Mouse (Mus musculus) cerebellum, adult 2 months (tissue): ENCODE measurements around the gene St3gal5. TPM values are rescaled to one million over a fixed set of nuclear protein-coding genes. Genes with fewer than 3 reads are reported as not detected.

Experiments
- DNase-seq, 2 experiments: peaks; one replicate each; pipeline ENCODE4 v3.0.0; 2021
- H3K27ac ChIP-seq: fragments of 200-500 bp; 2 replicates; pipeline ENCODE4 v1.5.1; 2012; ENCODE audit warnings: low read length, control low read depth, inconsistent platforms; ENCODE audit not compliant: insufficient read depth
- H3K27me3 ChIP-seq: fragments of 200-500 bp; 2 replicates; pipeline ENCODE4 v1.6.1; 2012; ENCODE audit warnings: inconsistent platforms, mild to moderate bottlenecking, low read length, moderate library complexity; ENCODE audit not compliant: control insufficient read depth, insufficient read depth
- H3K4me1 ChIP-seq: fragments of 200-500 bp; 2 replicates; pipeline ENCODE4 v1.6.1; 2011; ENCODE audit warnings: low read length; ENCODE audit not compliant: control insufficient read depth, insufficient read depth
- H3K4me3 ChIP-seq: fragments of 200-500 bp; replicated peaks from 2 replicates; pipeline ENCODE3; 2011; ENCODE audit warnings: mild to moderate bottlenecking, low read depth, low read length, control low read depth; ENCODE audit not compliant: insufficient read depth
- CTCF ChIP-seq: fragments of 200-500 bp; IDR thresholded peaks from 2 replicates; pipeline ENCODE4 v1.5.1; 2011; ENCODE audit warnings: low read depth, mild to moderate bottlenecking, control low read depth, low read length, moderate library complexity, borderline replicate concordance; ENCODE audit not compliant: insufficient read depth
- POLR2A ChIP-seq: fragments of 200-500 bp; IDR thresholded peaks from 2 replicates; pipeline ENCODE4 v1.6.1; 2011; ENCODE audit warnings: low read length, control low read depth, borderline replicate concordance; ENCODE audit not compliant: insufficient read depth
- WGBS: fragments of 180-500 bp; shearing (Covaris S2); methylation state at CpG from one replicate; pipeline ENCODE4 v1.1.7; 2018; 5-methylcytosine and 5-hydroxymethylcytosine counted together
- polyA plus RNA-seq: library from polyadenylated mRNA; depleted of rRNA; stranded (reverse); fragments of >200 nt; gene quantifications from 2 replicates; pipeline ENCODE4 v1.2.3, GENCODE M21; 2012

Gene St3gal5
- polyA plus RNA-seq, 1 experiment = 129 TPM

DNA sequence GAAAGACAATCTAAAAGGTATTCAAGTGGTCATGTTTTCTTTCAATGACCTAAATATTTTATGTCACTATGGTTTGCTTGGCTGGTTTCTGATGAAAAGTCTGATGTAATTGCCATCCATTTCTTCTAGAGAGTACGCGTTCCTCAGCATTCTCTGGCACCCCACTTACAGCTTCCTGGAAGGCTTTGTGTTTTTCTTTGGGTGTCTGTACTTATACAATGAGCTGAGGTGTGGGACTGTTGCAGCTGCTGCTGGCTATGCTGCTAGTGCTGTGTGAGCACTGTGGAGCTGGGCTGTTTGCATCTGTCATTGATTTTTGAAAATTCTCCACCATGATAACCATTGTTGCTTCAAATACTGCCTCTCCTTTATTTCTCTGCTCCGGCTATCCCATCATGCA is 81.6 kb downstream of the St3gal5 start:
- H3K27me3 ChIP-seq = no peaks in the 10 kb centered on the region
- no peak overlapping the region for H3K27ac ChIP-seq
- H3K4me1 ChIP-seq = no peaks in the 10 kb centered on the region
- no peak for DNase-seq
- no peak overlapping the region for H3K4me3 ChIP-seq
- TF ChIP-seq CTCF = no peak
- TF ChIP-seq POLR2A = no peak
- 89% methylated on average over 3 of the region's 3 CpGs for WGBS

DNA sequence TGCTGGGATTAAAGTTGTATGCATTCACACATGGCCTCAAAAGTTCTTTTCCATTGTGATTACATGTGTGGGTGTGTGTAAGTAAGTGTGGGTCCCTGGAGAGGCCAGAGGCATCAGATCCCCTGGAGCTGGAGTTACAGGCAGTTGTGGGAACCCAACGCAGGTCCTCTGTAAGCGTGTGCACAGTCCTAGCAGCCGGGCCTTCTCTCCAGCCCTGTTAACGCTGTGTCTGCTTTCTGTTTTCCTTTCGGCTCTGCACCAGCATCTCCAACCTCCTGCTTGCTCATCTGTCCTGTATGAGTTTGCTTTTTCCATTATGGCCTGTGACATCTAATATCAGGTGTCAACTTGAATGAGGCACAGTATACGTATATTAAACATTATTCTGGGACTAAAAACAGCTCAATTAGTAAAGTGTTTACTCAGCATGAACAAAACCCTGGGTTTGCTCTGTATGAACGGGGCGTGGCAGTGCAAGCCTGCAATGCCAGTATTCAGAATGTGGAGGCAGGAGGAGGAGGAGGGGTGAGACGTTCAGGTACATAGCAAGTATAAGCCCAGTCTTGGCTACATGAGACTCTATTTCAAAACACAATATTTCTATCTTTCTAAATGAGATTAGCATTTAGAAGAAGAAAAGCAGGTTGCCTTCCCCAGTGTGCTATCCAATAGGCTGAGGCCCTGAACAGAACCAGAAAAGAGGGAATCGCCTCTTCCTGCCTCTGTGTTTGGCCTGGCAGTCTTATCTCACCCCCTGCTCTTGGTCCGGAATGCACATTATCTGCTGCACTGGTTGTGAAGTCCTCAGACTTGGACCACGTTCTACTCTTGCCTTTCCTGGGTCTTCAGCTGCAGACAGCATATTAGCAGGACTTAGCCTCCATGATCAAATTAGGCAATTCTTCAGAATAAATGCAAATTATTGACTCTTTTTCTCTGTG is 82.4 kb downstream of the St3gal5 start:
- Histone ChIP-seq H3K27ac (no peak overlapping the region), H3K4me3 (no peak overlapping the region), H3K4me1 (no peaks in the 10 kb centered on the region), H3K27me3 (no peaks in the 10 kb centered on the region)
- TF ChIP-seq POLR2A (no peak), CTCF (no peak)
- WGBS = 86% methylated on average over 12 of the region's 12 CpGs
- DNase-seq = no peak

DNA sequence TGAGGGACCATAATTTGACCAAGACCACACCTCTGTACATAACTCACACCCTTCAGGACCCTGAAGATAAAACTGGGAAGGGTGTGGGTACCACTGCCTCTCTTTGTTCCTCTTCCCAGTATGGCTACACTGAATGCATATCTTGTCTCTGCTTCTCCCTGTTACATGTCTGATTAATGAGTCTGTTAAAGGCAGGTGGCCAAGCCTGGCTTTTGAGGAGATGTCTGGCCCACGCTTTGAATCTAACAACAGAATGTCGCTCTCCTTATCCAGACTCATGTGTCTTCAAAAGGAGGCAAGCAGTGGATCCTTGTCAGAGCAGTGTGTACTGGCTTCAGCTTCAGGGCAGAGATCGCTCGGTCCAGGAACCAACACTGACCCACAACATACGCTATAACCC is 87.2 kb downstream of the St3gal5 start:
- Histone ChIP-seq H3K4me3 (no peak overlapping the region), H3K27ac (no peak overlapping the region), H3K4me1 (no peaks in the 10 kb centered on the region), H3K27me3 (no peaks in the 10 kb centered on the region)
- DNase-seq = no peak
- no peak for TF ChIP-seq CTCF
- no peak for TF ChIP-seq POLR2A
- WGBS = 92% methylated on average over 5 of the region's 5 CpGs

DNA sequence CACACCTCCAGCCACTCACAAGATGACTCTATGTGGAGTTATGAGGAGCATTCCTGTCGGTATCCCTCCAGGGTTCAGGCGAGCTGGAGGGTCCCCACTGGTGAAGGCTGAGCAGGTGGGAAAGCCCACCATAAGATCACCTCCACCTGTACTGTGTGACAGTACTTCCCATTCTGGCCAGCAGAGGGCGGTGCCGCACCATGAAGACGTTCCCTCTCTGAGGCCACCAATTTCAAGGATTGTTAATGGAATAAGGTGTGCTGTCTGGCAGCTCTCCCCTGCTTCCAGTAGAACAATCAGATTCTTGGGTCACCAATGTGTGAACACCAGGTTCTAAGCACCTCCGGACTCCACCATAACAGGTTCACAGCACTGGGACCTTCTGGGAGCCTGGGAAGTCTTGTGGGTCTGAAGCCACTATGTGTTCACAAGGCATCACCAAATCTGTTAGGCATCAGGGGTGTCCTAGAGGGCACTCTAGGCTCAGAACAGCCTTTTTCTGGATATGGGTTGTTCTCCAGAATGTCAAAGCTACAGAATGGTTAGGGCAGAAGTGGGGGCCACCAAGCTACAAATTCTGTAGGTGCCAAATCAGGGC is 88.6 kb downstream of the St3gal5 start:
- 3% methylated on average over 6 of the region's 6 CpGs for WGBS
- DNase-seq = peak; percentile 73 to 90
- Histone ChIP-seq H3K4me3 (no peak overlapping the region), H3K27me3 (no peaks in the 10 kb centered on the region), H3K4me1 (no peaks in the 10 kb centered on the region), H3K27ac (no peak overlapping the region)
- TF ChIP-seq POLR2A = no peak
- TF ChIP-seq CTCF = peak; percentile 99

DNA sequence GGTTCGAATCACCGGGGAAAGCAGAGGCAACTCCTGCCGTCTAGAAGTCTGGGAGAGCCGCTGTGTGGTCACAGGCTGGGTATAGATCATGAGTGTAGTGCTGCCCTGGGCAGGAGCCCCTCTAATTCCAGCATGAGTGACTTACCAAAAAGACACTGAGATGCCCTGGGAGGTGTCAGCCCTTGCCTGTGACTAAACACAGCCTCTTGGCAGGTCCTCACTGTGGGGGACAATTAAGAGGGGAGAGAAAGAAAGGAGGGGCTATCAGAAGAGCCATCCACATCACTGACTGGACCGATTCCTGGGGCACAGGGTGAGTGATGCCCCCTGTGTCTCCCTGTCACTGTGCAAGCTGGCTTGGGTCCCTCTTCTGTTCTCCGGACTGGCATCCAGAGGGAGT is 89.4 kb downstream of the St3gal5 start:
- DNase-seq = no peak

DNA sequence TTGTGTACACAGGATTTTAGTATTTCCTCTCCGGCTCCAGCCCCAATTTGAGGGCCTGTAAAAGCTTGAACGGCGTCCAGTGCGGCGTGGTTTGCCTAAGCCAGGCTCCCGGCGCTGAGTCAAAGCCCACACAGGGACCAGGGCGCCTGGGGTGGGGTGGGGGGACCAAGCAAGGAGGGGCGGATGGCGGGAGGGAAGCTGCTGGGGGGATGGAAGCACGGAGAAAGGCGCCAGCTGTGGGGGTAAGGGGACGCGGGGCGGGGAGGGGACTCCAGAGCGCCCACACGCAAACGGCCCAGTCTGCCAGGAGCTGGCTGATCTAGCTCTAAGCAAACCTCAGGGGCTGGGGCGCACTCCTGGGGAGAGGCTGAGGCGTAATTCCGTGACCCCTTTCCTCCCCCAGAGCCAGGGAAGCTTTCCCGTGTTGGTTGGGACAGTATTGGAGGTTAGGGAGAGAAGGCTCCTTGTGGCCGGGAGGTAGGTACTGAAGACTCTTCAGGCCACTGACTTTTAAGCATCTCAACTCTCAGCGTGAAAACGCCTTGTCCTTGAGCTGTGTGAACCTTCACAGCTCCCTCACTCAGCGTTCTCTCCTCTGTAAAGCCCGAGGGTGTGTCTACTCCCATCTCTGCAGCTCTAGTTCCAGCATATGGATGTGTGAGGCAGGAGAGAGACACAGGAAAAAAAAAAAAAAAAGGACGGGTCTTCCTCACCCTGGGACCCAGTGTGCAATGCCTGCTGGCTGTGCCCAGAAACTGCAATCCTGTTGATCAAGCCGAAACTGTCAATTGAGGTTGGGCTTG is 91.9 kb downstream of the St3gal5 start:
- 24% methylated on average over 29 of the region's 29 CpGs for WGBS
- TF ChIP-seq POLR2A (no peak), CTCF (no peak)
- DNase-seq = peak in 1 of 2 experiments; percentile 22
- no peaks in the 10 kb centered on the region for H3K27me3 ChIP-seq
- H3K27ac ChIP-seq = no peak overlapping the region
- H3K4me1 ChIP-seq = no peaks in the 10 kb centered on the region
- no peak overlapping the region for H3K4me3 ChIP-seq

More for the DNA sequence above, 89.4 kb downstream of the St3gal5 start:
- no peak for TF ChIP-seq POLR2A
- TF ChIP-seq CTCF = no peak
- WGBS = 88% methylated on average over 6 of the region's 6 CpGs
- Histone ChIP-seq H3K27me3 (no peaks in the 10 kb centered on the region), H3K4me1 (no peaks in the 10 kb centered on the region), H3K27ac (no peak overlapping the region), H3K4me3 (no peak overlapping the region)

DNA sequence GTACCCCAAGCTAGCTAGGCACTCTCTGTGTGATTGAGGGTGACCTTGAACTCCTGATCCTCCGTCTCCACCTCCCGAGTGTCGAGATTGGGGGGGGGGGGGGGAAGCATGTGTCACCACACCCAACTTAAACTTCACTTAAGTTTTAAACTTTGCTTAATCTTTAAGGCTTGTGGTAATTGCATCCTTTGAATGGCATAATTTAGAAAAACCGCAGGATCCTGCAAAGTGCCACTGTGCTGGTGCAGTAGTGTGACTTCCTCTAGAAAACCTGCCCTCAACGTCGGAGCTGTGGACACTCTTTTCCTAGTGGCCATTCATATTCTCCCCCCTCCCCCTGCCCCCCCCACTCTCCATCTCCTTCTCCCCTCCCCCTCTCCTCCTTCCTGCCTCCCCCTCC is 92.7 kb downstream of the St3gal5 start:
- no peak overlapping the region for H3K27ac ChIP-seq
- no peak overlapping the region for H3K4me3 ChIP-seq
- H3K27me3 ChIP-seq = no peaks in the 10 kb centered on the region
- DNase-seq = no peak
- no peak for TF ChIP-seq POLR2A
- TF ChIP-seq CTCF = no peak
- WGBS = 68% methylated on average over 6 of the region's 6 CpGs
- H3K4me1 ChIP-seq = no peaks in the 10 kb centered on the region
